Mouse (Mus musculus): ENCODE data around the gene Erlin1.

Erlin1 gene

GRCm38 (mm10) chr19:44069121-44069913 is at the start of gene Erlin1:
Gene Erlin1, minus strand, starts transcription at chr19:44069785.
- DNase-seq (ENCODE audit: low spot score), result peak; percentile 90

DNA sequence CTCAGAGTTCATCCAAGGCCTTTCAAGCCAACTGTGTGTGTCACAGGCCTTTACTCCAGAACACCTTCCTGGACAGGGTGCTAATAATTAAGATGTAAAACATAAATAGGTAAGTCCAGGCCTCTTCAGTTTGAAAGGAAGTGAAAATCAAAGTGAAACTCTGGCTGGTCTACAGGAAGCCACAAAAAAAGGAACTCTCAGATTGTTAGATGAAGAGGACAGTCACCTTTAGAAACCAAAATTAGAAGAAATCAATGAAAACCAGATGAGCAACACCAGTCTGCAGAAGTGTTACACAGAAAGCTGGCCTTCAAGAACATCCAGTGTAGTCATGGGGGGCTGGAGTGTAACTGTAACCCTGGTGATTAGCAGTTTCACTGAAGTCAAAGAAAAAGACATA is 48.2 kb upstream of the Erlin1 start:
- no peak for DNase-seq (ENCODE audit: low spot score)

DNA sequence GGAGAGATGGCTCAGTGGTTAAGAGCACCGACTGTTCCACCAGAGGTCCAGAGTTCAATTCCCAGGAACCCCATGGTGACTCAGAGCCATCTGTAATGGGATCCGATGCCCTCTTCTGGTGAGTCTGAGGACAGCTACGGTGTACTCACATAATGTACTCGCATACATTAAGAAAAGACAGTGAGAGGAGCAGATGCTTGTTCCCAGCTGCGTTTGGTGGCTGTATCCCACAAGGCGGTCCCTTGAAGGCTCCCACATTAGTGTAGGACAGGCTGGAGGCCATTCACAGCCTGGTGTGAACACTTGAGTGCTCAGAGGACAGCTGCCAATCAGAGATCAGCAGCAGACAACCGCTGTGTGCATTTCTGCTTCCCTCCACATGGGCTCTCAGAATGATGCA is 42.1 kb upstream of the Erlin1 start:
- DNase-seq (ENCODE audit: low spot score), result no peak

GRCm38 (mm10) chr19:44110356-44110755 is 40.8 kb upstream of the Erlin1 start:
- DNase-seq (ENCODE audit: low spot score), result no peak

- DNase-seq (ENCODE audit: low spot score), result peak; percentile 28
Measured at GRCm38 (mm10) chr19:44108996-44109395, 39.4 kb upstream of the Erlin1 start.

- no peak for DNase-seq (ENCODE audit: low spot score)
Measured at GRCm38 (mm10) chr19:44107661-44108521, 38.3 kb upstream of the Erlin1 start.

DNA sequence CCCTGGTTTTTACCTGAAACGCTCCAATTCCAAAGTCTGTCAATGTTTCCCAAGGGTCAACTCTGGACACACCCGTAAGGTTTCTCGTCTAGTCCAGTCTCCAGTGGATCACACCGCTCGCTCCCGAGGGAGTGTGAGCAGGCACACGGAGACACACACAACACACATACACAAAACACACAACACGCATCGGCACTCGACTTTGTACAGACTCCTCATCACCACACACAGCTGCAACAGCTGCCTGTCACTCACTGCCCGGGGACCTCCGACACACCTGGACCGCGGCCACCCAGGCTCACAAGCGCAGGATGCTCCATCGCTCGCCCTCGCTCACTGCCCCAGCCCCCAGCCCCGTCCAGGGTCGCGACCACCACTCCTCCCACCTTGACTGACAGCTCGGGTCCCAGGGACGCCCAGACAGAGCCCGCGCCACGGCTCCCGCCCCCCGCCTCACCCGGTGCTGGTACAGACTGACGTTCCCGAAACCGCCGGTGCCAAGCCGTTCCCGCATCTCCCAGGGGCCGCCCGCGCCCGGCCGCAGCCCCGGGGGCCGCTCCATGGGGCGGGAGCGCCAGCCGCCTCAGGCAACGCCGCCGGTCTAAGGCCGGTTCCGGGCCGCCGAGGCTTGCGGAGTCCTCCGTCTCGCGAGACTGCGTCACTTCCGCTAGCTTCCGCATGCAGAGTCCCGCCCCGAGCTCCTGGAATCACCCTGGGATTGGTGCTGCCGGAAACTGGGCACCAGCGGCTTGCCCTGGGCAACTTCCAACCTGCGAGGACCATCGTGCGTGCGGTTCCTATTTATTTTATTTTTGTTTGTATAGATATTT is 37.5 kb upstream of the Erlin1 start, which contains the start of gene Chuk:
TSS of gene Chuk (minus strand) at position 650 of the 830 bp plus-strand sequence.
- DNase-seq (ENCODE audit: low spot score), result peak; percentile 98

DNA sequence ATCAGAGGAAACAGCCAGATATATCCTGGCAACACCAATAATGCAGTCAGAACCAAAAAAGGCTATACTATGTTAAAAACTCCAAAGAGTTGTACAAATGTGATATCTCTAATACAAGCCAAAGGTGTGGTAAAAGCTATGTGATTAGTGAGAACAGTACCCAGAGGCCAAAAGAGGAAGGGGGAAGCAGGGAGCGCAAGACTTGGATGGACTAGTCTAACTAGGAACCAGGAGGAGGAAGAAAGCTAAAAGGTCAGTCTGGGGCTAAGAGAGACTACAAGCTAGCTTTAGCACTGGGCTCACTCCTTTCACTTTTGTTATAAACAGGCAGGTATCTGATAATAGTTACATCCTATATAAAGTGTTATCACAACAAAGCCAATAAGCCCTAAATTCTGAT is 34.8 kb upstream of the Erlin1 start:
- no peak for DNase-seq (ENCODE audit: low spot score)

GRCm38 (mm10) chr19:44103001-44103400 is 33.4 kb upstream of the Erlin1 start:
- no peak for DNase-seq (ENCODE audit: low spot score)

DNA sequence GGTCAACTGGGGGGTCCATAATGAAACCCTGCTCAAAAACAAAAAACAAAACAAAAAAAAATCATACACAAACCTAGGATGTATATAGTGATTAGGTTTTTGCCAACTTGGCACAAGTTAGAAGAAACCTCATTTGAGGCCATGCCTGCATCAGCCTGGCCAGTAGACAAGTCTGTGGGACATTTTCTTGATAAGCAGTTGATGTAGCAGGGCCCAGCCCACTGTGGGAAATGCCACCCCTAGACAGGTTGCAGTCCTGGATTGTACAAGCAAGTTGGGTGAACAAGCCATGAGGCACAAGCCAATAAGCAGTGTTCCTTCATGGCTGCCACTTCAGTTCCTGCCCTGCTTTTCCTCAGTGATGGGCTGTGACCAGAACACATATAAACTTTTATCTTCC is 31.3 kb upstream of the Erlin1 start:
- no peak for DNase-seq (ENCODE audit: low spot score)

GRCm38 (mm10) chr19:44086278-44086677 is 16.7 kb upstream of the Erlin1 start:
- no peak for DNase-seq (ENCODE audit: low spot score)

DNA sequence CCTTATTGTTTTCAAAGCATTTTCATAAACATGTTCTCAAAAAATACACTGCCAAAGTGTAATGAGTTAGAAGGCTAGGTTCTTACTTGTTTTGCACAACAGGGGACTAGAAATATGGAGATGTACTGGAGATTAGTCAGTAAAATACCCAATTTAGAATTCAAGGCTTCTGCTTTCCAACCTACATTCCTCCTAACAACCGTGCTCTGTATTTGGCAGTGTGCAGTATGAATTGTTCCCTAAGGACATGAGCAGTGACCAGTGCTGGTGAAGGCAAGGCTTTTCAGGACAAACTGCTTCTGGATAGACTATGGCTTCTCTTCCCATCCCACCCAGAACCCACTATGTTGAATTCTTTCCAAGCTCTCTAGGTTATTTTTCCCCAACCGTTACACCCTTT is 11.3 kb upstream of the Erlin1 start:
- no peak for DNase-seq (ENCODE audit: low spot score)

DNA sequence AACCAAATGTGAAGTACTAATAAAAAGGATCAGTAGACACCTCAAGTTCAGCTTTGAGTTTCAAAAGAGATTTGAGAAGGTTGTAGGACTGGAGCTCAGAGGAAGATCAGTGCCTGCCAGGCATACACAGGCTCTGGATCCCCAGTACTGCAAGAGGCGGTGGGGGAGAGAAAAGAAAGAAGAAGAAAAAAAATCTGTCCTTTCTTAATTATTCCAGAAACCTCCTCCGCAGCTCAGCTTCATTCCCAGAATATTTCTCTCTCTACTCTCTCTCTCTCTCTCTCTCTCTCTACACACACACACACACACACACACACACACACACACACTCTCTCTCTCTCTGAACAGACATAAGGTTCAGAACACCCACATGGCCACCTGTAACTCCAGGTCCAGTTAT is 10.4 kb upstream of the Erlin1 start:
- DNase-seq (ENCODE audit: low spot score), result no peak

DNA sequence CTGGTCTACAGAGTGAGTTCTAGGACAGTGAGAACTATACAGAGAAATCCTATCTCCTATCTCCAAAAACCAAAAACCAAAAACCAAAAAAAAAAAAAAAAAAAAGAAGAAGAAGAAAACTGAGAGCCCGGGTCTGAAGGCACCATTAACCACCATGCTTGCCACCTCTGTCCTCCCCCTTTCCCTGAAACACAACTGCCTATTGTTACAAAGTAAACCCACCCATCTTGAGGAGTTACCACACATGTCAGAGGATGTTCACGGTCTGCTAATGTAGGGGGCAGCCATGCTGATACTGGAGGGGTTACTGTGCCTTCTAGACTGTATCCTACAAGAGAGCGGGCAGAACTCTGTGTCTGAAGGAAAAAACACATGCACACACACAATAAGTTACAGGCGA is 7.4 kb upstream of the Erlin1 start:
- no peak for DNase-seq (ENCODE audit: low spot score)

DNA sequence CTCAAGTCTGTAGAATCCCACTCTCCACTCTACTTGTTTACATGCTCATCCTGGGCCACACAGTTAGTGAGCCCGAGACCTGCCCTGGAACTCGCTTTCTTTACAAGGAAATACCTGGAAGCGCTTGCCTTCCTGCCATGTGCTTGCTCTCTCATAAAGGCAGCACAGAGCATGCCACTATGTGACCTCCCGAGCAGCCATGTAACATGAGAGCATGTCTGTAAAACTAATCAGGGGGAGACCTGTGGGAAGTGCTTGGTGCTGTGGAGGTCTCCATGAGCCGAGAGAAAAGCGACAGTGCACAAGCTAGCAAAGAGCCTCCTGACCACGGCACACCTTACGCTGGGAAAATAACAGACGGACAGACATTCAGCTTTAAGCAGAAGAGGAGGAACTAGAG is 6.9 kb upstream of the Erlin1 start:
- DNase-seq (ENCODE audit: low spot score), result no peak

DNA sequence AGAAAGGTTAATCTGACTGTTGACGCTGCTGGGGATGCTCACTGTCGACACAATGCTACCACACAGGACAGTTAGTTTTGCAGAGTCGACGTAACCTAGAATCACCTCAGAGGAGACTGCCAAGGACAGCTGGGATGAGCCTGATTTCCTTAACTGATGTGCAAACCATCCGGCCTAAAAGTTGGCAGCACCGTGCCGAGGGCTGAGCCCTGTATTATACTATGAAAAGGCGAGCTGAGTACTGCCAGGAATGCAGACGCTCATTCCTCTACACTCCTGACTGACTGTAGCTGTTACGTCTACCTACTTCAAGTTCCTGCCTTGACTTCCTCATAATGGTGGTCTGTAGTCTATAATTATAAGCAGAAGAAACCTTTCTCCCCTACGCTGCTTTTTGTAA is 5.4 kb upstream of the Erlin1 start:
- DNase-seq (ENCODE audit: low spot score), result no peak

GRCm38 (mm10) chr19:44071166-44071565 is 1.6 kb upstream of the Erlin1 start:
- DNase-seq (ENCODE audit: low spot score), result no peak

GRCm38 (mm10) chr19:44069914-44070232 is 288 bp upstream of the Erlin1 start:
- DNase-seq (ENCODE audit: low spot score), result no peak

DNA sequence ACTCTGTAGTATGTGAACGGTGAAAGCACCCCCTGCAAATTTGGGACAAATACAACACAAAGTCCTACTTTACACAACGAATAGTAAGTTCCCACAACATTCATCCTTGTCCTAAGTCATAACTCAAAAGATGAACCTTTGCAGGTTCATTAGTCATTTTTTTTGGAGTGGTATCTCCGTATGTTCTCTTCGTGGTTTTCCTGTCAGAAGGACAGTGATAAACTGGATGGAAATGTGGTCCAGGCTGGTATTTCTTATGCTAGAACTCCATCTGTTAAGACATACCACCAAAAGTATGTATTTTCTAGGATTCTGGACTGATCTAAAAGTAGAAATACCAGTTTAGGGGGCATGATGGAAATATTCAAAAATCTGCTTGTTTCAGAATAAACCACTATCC is 1.4 kb downstream of the Erlin1 start:
- DNase-seq (ENCODE audit: low spot score), result no peak

- peak; percentile 12 for DNase-seq (ENCODE audit: low spot score)
Measured at GRCm38 (mm10) chr19:44067323-44068049, 2.1 kb downstream of the Erlin1 start.

DNA sequence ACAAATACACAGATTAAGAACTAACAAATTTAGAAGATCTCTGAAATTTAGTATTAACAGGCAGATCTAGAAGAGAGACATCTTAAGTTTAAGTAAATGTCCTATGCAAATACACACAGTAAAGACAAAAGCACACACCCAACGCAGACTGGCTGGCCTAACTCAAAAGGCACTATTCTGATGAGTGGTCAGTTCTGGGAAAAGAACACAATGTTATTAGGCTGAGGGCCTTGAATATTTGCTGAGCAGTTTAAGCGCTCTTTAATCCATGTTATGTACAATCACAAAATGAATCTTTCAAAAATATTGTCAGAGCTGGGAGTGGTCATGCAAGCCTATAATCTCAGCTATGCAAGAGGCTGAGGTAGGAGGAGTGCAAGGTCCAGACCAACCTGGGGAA is 4.9 kb downstream of the Erlin1 start:
- DNase-seq (ENCODE audit: low spot score), result peak; percentile 48

DNA sequence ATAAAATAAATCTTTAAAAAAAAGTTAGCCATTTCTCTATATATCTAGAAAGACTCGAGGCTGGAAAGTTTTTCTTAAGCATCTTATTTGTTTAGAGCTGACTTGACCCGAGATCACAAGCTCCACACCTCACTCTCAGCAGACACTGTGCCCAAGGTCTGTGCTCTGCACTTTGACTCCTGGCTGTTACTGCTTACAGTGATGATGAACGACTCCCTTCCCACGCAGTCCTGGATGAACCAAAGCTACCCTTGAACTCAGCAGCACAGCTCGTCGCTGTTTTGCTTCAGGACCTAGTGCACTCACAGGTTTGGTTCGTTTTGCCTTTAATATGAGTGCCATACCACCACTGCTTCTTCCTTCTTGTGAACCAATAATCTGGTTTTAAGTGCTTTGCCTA is 5.8 kb downstream of the Erlin1 start:
- DNase-seq (ENCODE audit: low spot score), result no peak

Measured in lung, postnatal 25 days (tissue).